Mouse (Mus musculus) B cell, adult 2 months (primary cell): ENCODE measurements around the gene Fam126a.
"Not testable (repeated sequence)": the region's sequence is repeated elsewhere in the genome, so short reads cannot be mapped to it uniquely, and the experiment has no call there.

Experiments
- DNase-seq, 2 experiments: peaks; one replicate each; pipeline ENCODE4 v3.0.0; 2022

Fam126a gene

DNA sequence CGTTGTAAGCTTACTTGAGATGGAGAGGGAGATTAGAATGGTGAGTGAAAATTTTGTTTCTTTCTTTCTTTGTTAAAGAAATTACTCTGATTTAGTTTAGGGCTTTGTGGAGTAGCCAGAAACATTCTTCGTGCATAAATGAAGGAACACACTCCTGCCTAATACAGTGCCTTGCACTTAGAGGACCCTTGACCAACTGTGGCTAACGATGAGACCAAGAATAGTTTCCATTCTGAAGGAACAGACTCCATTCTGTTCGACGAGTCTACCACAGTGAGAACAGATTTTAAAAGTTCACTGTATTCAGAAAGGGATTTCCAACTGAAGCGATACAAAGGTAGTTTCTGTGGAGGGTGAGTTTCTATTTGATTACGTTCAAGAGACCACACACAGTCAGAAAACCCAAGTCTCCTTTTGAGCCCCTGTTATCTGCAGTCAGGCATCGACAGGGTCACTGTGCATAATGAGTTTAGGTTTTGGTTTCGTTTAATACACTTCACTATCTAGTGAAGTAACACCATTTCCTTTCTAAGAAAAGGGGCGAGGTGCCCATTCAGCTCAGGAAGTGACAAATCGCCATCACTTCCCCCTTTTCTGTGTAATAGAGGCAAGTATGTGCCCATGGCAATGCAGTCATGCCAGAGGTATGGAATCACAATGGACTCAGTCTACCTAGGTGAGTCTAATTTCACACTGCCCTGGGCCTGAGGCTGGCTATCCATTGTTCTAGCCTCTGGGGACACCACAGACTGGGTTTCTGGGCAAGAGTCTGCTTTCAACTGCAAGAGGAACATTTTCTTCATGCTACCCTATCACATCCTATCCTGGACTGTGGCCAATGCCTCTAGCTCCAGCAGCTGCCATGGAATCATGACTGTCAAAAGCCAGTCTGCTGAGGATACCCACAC, 136.4 kb downstream of the Fam126a start:
- peak; percentile 57 to 59 for DNase-seq

DNA sequence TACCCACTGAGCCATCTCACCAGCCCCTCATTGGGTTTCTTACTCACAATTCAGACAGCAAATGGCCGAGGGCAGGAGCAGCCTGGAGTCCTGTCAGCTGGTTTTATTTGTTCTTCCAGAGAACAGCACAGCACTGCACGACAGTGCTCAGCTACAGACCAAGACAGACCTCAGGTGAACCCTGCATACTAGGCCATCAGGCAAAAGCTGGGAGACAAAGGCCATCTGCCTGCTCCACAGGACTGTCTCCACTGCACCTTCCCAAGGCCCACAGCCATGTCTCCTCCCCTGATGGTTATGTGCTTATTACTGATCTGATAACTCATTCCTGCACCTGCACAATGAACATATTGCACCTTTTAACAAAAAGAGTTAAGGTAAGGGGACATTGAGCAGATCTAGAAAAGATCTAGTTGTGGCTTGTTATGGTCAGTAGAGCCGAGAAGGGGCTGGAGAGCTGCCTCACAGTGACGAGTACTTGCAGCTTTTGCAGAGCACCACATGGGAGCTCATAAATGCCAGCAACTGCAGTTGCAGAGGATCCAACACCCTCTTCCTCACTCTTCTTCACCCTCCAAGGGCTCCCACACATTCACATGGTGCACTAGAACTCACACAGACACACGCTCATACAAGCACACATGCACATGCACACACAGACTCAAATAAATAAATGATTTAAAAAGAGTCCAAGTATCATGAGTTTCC, 137.2 kb downstream of the Fam126a start:
- no peak for DNase-seq

DNA sequence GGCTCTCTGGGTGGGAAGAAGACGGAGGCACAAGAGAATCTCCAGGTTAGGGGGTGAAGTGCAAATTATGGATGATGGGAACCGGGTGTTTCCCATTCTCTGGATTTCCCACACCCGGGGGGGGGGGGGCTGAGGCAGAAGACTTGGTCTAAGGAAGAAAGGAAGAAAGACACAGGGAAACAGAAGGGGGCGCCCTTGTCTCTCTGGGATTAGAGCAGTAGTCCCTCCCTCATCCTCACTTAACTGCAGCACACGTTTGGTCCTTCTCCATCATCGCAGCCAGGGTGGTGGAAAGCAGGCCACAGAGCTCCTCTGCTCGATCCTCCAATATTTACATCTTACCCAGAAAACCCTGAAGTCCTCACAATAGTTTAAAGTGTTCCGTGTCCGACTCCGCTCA, 139.8 kb downstream of the Fam126a start:
- peak; percentile 57 to 66 for DNase-seq

DNA sequence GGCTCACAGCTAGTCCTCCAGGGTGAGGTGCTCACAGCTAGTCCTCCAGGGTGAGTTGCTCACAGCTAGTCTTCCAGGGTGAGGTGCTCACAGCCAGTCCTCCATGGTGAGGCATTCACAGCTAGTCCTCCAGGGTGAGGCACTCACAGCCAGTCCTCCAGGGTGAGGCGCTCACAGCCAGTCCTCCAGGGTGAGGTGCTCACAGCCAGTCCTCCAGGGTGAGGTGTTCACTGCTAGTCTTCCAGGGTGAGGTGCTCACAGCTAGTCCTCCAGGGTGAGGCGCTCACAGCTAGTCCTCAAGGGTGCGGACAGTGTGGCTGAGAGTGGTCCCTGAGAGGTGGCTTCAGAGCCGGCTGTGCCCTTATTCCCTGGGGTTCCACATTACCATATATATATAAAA, 141.0 kb downstream of the Fam126a start:
- DNase-seq = no peak

DNA sequence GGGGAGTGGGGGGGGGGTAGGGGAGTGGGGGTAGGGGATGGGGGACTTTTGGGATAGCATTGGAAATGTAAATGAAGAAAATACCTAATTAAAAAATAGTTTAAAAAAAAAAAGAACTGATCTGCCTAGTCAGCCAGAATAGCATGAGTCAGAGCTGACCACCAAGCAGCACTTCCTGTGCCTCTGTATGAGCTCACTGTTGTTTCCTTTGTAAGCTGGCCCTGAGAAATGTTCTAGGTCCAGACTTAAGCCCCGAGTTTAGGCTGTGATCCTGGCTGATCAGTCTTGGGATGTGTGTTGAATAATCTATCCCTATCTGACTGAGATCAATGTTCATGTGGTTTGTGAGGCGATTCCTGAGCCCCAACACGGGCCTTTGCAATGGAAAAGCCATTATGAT, 143.4 kb downstream of the Fam126a start:
- no peak for DNase-seq

DNA sequence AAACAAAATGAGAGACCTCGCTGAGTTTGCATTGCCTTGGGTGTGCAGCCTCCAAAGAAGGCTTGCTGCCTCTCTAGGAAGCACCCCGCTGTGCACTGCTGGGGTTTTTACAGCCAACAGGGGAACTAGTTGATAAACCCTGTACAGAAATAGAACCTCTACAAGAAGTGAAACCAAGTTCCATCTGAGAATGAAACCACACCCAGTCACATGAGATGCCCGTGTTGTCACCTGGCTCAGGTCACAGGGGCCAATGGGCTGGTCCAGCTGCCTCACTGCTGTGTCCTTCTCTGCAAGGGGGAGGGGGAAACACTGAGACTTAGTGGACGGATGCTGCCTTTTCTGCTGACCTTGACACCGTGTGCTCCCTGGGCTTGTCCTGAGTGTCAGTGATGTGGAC, 156.0 kb downstream of the Fam126a start:
- peak; percentile 80 to 84 for DNase-seq

DNA sequence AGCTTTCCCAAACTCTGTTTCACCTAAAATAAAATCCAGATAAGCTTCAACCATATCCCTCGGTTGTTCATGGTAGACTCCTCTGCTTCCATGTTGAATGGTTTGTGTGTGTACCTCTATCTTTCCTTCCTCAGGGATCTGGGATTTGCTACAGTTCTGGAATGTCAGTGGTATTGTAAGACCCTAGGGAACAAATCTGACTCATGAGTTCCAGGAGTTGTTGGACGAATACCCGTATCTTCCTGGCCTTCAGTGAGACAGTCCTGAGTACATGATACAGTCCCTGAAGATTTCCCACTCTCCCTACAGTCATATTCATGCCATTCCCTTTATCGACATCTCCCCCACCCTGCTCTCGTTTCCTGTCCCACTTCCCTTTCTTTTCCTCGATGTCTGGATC, 157.9 kb downstream of the Fam126a start:
- DNase-seq = no peak

DNA sequence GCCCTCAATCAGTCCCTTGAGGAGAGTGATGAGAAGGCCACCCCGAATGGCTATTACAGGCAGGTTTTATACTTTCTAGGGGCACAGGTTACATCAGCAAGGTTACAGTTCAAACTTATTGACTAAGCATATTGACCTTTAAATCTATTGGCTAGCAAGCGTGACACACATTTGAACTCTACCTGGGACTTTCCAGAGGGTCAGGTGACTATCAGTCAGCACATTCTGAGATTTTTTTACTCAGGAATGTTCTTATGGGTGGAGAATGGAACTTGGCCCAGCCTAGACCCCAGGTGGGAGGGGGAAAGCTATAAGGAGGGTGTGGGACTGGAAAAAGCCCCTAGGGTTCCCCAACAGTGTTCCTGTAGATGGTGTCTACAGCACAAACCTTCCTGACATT, 159.2 kb downstream of the Fam126a start:
- not testable (repeated sequence) for DNase-seq

DNA sequence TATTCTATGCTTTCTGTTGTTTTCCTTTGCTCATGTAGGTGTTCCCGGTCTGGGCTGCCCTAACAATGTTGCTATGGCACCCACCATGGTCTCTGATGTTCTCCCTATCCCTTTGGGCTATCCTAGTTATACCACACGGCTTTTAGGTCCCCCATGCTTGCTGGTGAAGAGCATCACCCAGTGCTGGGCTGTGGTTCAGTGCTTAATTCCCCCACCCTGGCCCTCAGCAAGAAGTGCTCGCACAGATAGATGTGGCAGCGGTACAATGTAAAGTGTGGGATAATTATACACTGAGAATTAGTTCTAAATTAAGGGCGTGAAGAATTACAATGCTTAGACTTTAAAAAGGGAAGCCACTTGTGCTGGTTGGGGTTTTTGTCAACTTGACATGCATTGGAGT, 164.5 kb downstream of the Fam126a start:
- no peak for DNase-seq
